Mouse (Mus musculus) 3T3-L1 (cell line): ENCODE measurements around the gene Gsdme.

Experiments used
- DNase-seq: peaks from one replicate; pipeline ENCODE4 v3.0.0-alpha.2; 2015; ENCODE audit warnings: low read depth, low spot score

The Gsdme gene

DNA sequence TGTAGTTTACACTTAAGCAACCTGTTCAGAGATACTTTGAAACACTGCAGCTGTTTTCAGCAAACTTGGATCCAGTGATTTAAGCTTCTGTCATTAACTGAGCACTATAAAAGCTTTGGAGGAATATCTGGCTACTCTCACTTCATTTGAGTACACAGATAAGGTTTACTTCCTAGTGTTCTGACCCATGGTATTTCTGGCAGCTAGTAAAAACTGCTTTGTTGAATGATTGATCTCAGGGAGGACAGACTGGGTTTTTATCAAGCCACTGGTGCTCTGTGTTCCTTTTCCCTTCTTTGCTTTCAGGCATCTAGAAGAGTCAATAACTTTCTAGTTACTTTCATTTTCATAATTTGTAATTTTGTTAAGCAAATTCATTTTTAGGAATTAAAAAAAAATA lies 74.3 kb downstream of the Gsdme start:
- DNase-seq = no peak

DNA sequence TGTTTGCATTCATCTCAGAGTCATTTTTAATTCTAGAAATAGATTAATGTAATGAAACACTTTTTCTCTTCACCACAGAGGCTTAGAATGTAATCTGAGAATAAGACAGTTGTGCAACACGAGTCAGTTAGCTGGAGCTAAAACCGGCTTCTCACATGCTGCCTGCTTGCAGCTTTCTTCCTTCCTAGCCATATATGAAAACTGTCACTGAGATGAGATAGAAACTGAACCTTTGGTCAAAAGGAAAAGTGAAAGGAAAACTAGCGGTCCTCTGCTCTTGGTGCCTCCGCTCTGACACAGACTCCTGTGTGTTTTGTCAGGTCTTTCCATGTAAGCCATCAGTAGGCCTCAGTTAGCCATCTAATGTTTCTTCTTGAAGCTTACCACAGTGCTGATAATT lies 75.7 kb downstream of the Gsdme start:
- peak; percentile 55 for DNase-seq

DNA sequence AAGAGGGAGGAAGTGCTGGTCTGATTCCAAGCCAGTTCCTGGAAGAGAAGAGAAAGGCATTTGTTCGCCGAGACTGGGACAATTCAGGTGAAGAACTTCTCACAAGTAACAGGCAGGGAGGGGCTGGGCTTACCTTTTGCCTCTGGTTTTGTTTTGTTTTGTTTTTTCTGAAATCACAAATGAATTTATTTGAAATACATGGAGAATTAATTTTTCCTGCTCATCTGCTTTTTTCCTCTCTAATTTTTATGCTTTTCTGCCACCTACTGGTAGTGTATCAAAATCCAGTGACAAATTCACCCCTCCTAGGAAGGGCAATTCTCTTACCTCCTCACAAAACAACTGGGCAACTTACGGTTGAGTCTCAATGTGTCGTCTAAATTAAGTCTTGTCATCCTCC lies 83.5 kb downstream of the Gsdme start:
- DNase-seq = peak; percentile 61

DNA sequence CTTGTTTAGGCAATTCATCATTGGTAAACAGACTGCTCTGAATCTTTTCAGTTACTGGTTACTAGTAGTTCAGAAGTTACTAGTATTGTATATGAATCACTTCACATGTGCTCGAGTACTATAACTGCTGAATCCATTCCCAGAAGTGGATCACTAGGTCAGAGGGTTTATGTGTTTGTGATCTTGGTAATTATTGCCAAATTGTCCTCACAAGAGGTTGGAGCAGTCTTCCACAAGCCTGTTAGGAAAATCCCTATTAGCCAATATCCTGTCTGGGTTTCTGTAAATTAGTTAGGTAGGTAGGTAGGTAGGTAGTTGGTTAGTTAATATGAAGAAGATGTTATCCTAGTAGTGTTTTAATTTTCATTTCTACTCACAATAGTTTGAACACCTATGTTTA lies 87.9 kb downstream of the Gsdme start:
- DNase-seq = no peak

DNA sequence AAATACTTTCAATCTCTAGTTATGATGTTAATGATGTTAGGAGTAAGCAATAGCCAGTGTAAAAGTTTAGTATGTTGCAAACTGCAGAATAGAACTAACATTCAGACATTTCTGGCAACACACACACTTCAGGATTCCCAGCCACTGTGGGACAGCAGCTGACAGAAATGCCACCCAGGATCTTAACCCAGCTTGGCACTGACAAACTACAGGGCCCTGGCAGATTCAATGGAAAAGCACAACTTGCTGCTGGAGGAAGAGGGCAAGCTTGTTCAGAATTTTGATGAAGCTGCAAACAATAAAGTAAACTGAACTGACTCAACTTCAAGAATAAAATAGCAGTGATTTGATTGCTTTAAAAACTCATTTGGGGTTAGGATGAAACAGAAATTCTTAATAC lies 93.9 kb downstream of the Gsdme start:
- no peak for DNase-seq

DNA sequence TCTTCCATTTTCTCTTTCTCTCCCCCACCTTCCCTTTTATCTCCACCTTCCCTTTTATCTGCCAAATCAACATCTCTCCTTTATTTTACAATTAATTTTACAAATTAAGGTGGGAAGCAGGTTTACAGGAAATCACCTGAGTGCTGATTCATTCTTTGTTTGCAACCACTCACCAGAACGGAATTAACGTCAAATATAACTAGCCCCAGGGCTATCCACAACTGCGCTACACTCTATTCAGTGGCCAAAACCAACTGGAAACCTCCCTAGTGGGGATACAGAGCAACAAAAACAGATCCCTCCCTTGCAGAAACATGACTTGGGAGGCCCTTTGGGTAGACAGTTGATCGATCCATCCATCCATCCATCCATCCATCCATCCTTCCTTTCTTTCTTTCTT lies 94.8 kb downstream of the Gsdme start:
- no peak for DNase-seq

DNA sequence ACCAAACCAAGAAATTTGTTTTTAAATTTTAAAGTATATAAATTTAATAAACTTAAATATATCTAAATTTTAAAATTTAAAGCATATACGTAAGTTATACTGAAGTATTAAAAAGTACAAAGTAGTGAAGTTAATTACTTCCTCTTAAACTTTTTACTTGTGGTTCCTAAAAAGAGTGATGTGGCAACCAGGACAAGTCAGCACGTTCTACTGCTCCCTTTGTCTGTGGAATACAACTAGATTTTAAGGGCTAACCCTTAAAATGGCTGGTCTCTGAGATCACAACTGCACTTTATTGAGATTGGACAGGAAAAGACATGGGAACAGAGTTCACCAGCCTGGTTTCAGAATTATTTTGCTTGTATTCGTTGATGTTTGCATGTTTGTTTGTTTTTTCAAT lies 100.6 kb downstream of the Gsdme start:
- no peak for DNase-seq

DNA sequence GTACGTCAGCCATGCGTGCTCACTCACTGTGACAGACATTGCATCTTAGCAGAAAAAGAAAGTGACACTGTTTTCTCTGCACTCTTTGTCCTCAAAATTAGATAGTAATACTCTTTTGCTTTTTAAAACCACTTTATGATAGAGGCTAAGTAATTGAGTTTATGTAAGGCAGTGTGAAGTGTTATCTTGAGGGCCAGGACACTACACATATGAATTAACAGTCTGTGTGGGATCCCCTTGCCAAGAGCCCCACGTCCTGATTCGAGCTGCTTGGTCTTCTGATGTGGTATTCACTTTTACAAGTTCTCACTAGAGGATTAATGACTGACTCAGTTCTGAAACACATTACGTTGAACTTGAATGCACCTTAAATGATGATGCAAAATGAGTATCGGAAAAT lies 103.8 kb downstream of the Gsdme start:
- no peak for DNase-seq

DNA sequence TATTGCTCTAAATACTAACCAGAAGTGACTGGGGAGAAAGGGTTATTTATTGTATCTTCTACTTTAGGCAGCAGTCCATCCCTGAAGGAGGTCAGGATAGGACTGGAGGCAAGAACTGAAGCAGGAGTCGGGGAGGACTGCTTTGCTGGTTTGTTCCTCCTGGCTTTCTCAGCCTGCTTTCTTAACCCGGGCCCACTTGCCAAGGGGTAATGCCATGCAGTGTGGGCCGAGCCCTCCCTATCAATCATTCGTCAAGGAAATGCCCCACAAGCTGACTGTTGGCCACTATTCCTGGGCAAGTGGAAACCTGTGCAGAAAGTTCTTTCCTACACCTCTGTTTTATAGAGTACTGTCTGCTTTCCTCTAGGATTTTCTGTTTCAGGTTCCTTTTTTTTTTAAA lies 114.3 kb downstream of the Gsdme start:
- DNase-seq = no peak

DNA sequence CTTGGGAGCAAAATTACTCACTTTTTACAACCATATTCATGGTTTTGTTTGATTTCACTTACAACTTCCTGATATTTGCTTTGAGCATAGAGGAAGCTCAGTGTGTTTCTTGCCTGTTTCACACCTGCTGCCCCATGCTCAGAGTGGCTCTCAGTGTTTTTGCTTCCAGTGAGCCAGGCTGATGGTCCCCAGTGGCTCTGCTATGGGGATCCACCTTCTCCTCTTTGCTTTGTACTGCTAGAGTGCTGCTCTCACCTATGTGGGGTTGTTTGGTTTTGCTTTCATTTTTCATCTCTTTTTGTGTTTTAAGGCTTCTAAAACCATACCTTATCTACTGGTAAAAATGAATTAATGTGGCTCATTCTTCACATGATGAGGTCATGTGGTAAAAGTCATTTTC lies 117.5 kb downstream of the Gsdme start:
- DNase-seq = no peak

DNA sequence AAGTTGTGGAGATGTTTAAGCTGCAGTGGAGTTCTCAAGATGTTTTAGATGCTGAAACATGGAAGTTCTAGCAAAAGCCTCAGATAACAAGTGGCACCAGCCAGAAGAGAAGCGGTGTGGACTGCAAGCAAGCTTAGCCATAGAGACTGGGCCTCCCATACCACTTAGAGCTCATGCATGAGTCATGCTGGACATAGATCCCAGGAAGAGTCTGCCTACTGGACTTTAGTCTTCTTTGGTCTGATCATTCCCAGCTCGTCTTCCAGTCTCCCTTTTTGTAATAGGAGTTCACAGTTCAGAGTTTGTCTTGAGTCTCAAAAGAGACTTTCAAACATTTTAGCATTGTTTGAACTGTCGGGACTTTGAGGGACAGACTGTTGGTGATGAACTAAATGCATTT lies 124.1 kb downstream of the Gsdme start:
- DNase-seq = no peak
